Mouse (Mus musculus) MEL (cell line): ENCODE results near the gene Ffar2. TPM values are rescaled to one million over a fixed set of nuclear protein-coding genes. Genes with fewer than 3 reads are reported as not detected.

Source experiments
- DNase-seq: peaks from one replicate; pipeline ENCODE4 v3.0.0; 2011; ENCODE audit warnings: low read depth, low spot score
- H3K27ac ChIP-seq: 2 replicates; pipeline ENCODE4 v1.5.1; 2012; ENCODE audit warnings: low read depth, mild to moderate bottlenecking, control low read depth, low read length, moderate library complexity; ENCODE audit not compliant: control insufficient read depth
- H3K27me3 ChIP-seq, 2 experiments: fragments of 150-350 bp in 1 of 2; sonication (generic) in 1 of 2; 2 replicates each; pipeline ENCODE4 v1.6.1; 2012; ENCODE audit warnings: low read length in 2 of 2, mild to moderate bottlenecking in 2 of 2, improper control_type of control experiment in 1 of 2, moderate library complexity in 1 of 2; ENCODE audit not compliant: insufficient read depth in 2 of 2, control insufficient read depth in 1 of 2
- H3K36me3 ChIP-seq, 2 experiments: 2 replicates each; pipeline ENCODE4 v1.6.1; 2012 to 2014; ENCODE audit warnings: low read length in 2 of 2, improper control_type of control experiment in 1 of 2, inconsistent platforms in 1 of 2, mild to moderate bottlenecking in 1 of 2; ENCODE audit not compliant: insufficient read depth in 2 of 2, control insufficient read depth in 1 of 2
- H3K4me1 ChIP-seq, 2 experiments: fragments of 150-350 bp in 1 of 2; sonication (generic) in 1 of 2; 2 replicates each; pipeline ENCODE4 v1.6.1; 2012; ENCODE audit warnings: low read length in 2 of 2, improper control_type of control experiment in 1 of 2, mild to moderate bottlenecking in 1 of 2; ENCODE audit not compliant: insufficient read depth in 2 of 2, control insufficient read depth in 1 of 2
- H3K4me3 ChIP-seq, 2 experiments: fragments of 150-350 bp in 1 of 2; sonication (generic) in 1 of 2; 2 replicates each; pipeline ENCODE4 v1.5.1; 2012; ENCODE audit warnings: low read depth in 2 of 2, low read length in 2 of 2, mild to moderate bottlenecking in 2 of 2, moderate library complexity in 2 of 2, control low read depth in 1 of 2, improper control_type of control experiment in 1 of 2; ENCODE audit not compliant: control insufficient read depth in 1 of 2, insufficient read depth in 1 of 2
- H3K79me2 ChIP-seq: 2 replicates; pipeline ENCODE4 v1.6.1; 2012; ENCODE audit warnings: mild to moderate bottlenecking, low read length, moderate library complexity; ENCODE audit not compliant: control insufficient read depth, poor library complexity, insufficient read depth
- H3K9ac ChIP-seq: 2 replicates; pipeline ENCODE4 v1.6.1; 2012; ENCODE audit warnings: low read depth, mild to moderate bottlenecking, control low read depth, low read length, moderate library complexity; ENCODE audit not compliant: control insufficient read depth, poor library complexity, severe bottlenecking
- H3K9me3 ChIP-seq: fragments of 150-350 bp; sonication (generic); replicated peaks from 2 replicates; pipeline ENCODE4 v1.6.1; 2012; ENCODE audit warnings: mild to moderate bottlenecking, low read length, improper control_type of control experiment, moderate library complexity; ENCODE audit not compliant: insufficient read depth
- CHD1 ChIP-seq: IDR thresholded peaks from 2 replicates; pipeline ENCODE4 v1.6.1; 2012; ENCODE audit warnings: low read depth, mild to moderate bottlenecking, inconsistent platforms, low read length, improper control_type of control experiment
- CHD2 ChIP-seq: IDR thresholded peaks from 2 replicates; pipeline ENCODE4 v1.6.1; 2011; ENCODE audit warnings: low read length, improper control_type of control experiment
- CTCF ChIP-seq, 3 experiments: IDR thresholded peaks in 2 of 3; conservative IDR thresholded peaks in 1 of 3; 2 replicates each; pipeline ENCODE4 v1.5.1; 2011 to 2012; ENCODE audit warnings: low read length in 3 of 3, low read depth in 2 of 3, mild to moderate bottlenecking in 2 of 3, improper control_type of control experiment in 1 of 3, inconsistent platforms in 1 of 3, mixed read lengths in 1 of 3, moderate library complexity in 1 of 3; ENCODE audit not compliant: control insufficient read depth in 1 of 3, insufficient read depth in 1 of 3, poor library complexity in 1 of 3, severe bottlenecking in 1 of 3
- E2F4 ChIP-seq: IDR thresholded peaks from 2 replicates; pipeline ENCODE4 v1.6.1; 2011; ENCODE audit warnings: low read depth, low read length, improper control_type of control experiment, borderline replicate concordance
- ETS1 ChIP-seq: IDR thresholded peaks from 2 replicates; pipeline ENCODE4 v1.6.1; 2012; ENCODE audit warnings: low read depth, mild to moderate bottlenecking, inconsistent platforms, low read length, improper control_type of control experiment, moderate library complexity
- GABPA ChIP-seq: IDR thresholded peaks from 2 replicates; pipeline ENCODE4 v1.6.1; 2012; ENCODE audit warnings: low read depth, mild to moderate bottlenecking, inconsistent platforms, low read length, improper control_type of control experiment, moderate library complexity
- GATA1 ChIP-seq: IDR thresholded peaks from 2 replicates; pipeline ENCODE4 v1.6.1; 2011; ENCODE audit warnings: low read depth, low read length, improper control_type of control experiment
- JUND ChIP-seq: IDR thresholded peaks from 2 replicates; pipeline ENCODE4 v1.6.1; 2011; ENCODE audit warnings: low read depth, mild to moderate bottlenecking, improper control_type of control experiment, low read length
- KAT2A ChIP-seq: conservative IDR thresholded peaks from 2 replicates; pipeline ENCODE4 v1.6.1; 2012; ENCODE audit warnings: low read depth, low read length, improper control_type of control experiment, inconsistent platforms
- MEF2A ChIP-seq: IDR thresholded peaks from 2 replicates; pipeline ENCODE4 v1.6.1; 2014; ENCODE audit warnings: low read depth, mild to moderate bottlenecking, inconsistent platforms, low read length, improper control_type of control experiment; ENCODE audit not compliant: poor library complexity, insufficient replicate concordance, severe bottlenecking; ENCODE audit errors: extremely low read depth
- MYB ChIP-seq: IDR thresholded peaks from 2 replicates; pipeline ENCODE4 v1.6.1; 2011; ENCODE audit warnings: mild to moderate bottlenecking, low read depth, low read length, improper control_type of control experiment
- POLR2A ChIP-seq, 2 experiments: IDR thresholded peaks; 2 replicates each; pipeline ENCODE4 v1.6.1; 2011 to 2012; ENCODE audit warnings: low read length in 2 of 2, mild to moderate bottlenecking in 2 of 2, control low read depth in 1 of 2, improper control_type of control experiment in 1 of 2, low read depth in 1 of 2, moderate library complexity in 1 of 2; ENCODE audit not compliant: control insufficient read depth in 1 of 2, insufficient read depth in 1 of 2, poor library complexity in 1 of 2
- POLR2AphosphoS5 ChIP-seq: IDR thresholded peaks from 2 replicates; pipeline ENCODE4 v1.6.1; 2012; ENCODE audit warnings: low read depth, borderline replicate concordance, mild to moderate bottlenecking, inconsistent platforms, low read length, moderate library complexity, mixed read lengths
- RAD21 ChIP-seq: IDR thresholded peaks from 2 replicates; pipeline ENCODE4 v1.6.1; 2011; ENCODE audit warnings: mild to moderate bottlenecking, low read depth, low read length, improper control_type of control experiment
- SMC3 ChIP-seq: IDR thresholded peaks from 2 replicates; pipeline ENCODE4 v1.6.1; 2011; ENCODE audit warnings: low read depth, low read length, improper control_type of control experiment
- TBP ChIP-seq: IDR thresholded peaks from 2 replicates; pipeline ENCODE4 v1.8.0; 2011; ENCODE audit warnings: low read depth, low read length, improper control_type of control experiment
- USF1 ChIP-seq: IDR thresholded peaks from 2 replicates; pipeline ENCODE4 v1.6.1; 2014; ENCODE audit warnings: low read depth, mild to moderate bottlenecking, inconsistent platforms, low read length, improper control_type of control experiment, moderate library complexity
- ZC3H11A ChIP-seq: IDR thresholded peaks from 2 replicates; pipeline ENCODE4 v1.6.1; 2012; ENCODE audit warnings: low read depth, mild to moderate bottlenecking, inconsistent platforms, low read length, improper control_type of control experiment
- ZMIZ1 ChIP-seq: IDR thresholded peaks from 2 replicates; pipeline ENCODE4 v1.6.1; 2012; ENCODE audit warnings: low read depth, mild to moderate bottlenecking, inconsistent platforms, low read length, improper control_type of control experiment, moderate library complexity
- polyA plus RNA-seq, 2 experiments: library from polyadenylated mRNA; stranded (reverse) in 1 of 2; unstranded in 1 of 2; fragments of >175 nt in 1 of 2; fragments of >200 nt in 1 of 2; gene quantifications; 2 replicates each; pipeline versions ENCODE4 v1.2.1 to v1.2.4; 2012; ENCODE audit warnings: low replicate concordance in 2 of 2, low read depth in 1 of 2; ENCODE audit not compliant: insufficient read length in 2 of 2, insufficient read depth in 1 of 2, missing spikeins in 1 of 2
- total RNA-seq: library from RNA; depleted of rRNA; stranded (reverse); fragments of 300-350 nt; gene quantifications from 2 replicates; pipeline ENCODE4 v1.2.3, GENCODE M21; 2012

Ffar2 gene
- total and polyA plus RNA-seq, 3 experiments, result 0.04 TPM; not detected in 2

- Histone ChIP-seq H3K9me3 (no peaks in the 10 kb centered on the region), H3K9ac (peak overlapping the region; percentile 58), H3K79me2 (no peaks in the 10 kb centered on the region), H3K4me1 (peaks cover 0 to 5% of the 10 kb centered on the region in 2 experiments; a peak in 1 of 4 replicates), H3K27ac (no peak overlapping the region), H3K4me3 (peak overlapping the region; percentile 16 to 25; a peak in 3 of 4 replicates), H3K27me3 (peaks cover 0 to 5% of the 10 kb centered on the region in 2 experiments; a peak in 3 of 4 replicates), H3K36me3 (no peaks in the 10 kb centered on the region)
- TF ChIP-seq SMC3 (peak; percentile 89), MEF2A (no peak), POLR2A (IDR thresholded peaks at IDR 0.05; ENCODE audit: control insufficient read depth in 1 of 2, insufficient read depth in 1 of 2, low read depth in 1 of 2, low read length in 2 of 2, poor library complexity in 1 of 2) (no peak), RAD21 (peak; percentile 53), CTCF (IDR thresholded peaks at IDR 0.05 in 2 of 3, conservative IDR thresholded peaks at IDR 0.05 in 1 of 3; ENCODE audit: control insufficient read depth in 1 of 3, insufficient read depth in 1 of 3, low read depth in 2 of 3, low read length in 3 of 3, poor library complexity in 1 of 3, severe bottlenecking in 1 of 3) (peak; percentile 72 to 82 (median 77)), JUND (no peak), ZC3H11A (peak; percentile 46)
- DNase-seq, result peak; percentile 67
Measured at GRCm38 (mm10) chr7:30781792-30782191, 41.8 kb downstream of the Ffar2 start.

- Histone ChIP-seq H3K4me3 (no peak overlapping the region), H3K9ac (no peak overlapping the region), H3K79me2 (no peaks in the 10 kb centered on the region), H3K9me3 (no peaks in the 10 kb centered on the region), H3K27ac (no peak overlapping the region), H3K36me3 (no peaks in the 10 kb centered on the region), H3K4me1 (peaks cover 0 to 5% of the 10 kb centered on the region in 2 experiments; a peak in 1 of 4 replicates), H3K27me3 (no peaks in the 10 kb centered on the region)
- TF ChIP-seq GATA1, result no peak
- no peak for TF ChIP-seq E2F4
- TF ChIP-seq KAT2A, result no peak
- no peak for TF ChIP-seq CHD2
- no peak for TF ChIP-seq USF1
- no peak for TF ChIP-seq JUND
- no peak for DNase-seq
Measured at GRCm38 (mm10) chr7:30777911-30778310, 45.7 kb downstream of the Ffar2 start.

- no peak for DNase-seq
- Histone ChIP-seq H3K4me3 (no peak overlapping the region), H3K9ac (no peak overlapping the region), H3K27me3 (no peaks in the 10 kb centered on the region), H3K27ac (no peak overlapping the region), H3K9me3 (no peaks in the 10 kb centered on the region), H3K79me2 (no peaks in the 10 kb centered on the region), H3K4me1 (peaks cover 0 to 5% of the 10 kb centered on the region in 2 experiments; a peak in 1 of 4 replicates)
- TF ChIP-seq MYB (no peak), CHD1 (no peak), POLR2AphosphoS5 (no peak), GABPA (no peak), MEF2A (no peak), TBP (no peak), POLR2A (IDR thresholded peaks at IDR 0.05; ENCODE audit: control insufficient read depth in 1 of 2, insufficient read depth in 1 of 2, low read depth in 1 of 2, low read length in 2 of 2, poor library complexity in 1 of 2) (no peak), USF1 (no peak), ZMIZ1 (no peak), ETS1 (no peak), CHD2 (no peak)
- TF ChIP-seq, all 39 proteins: peak for 0
- H3K36me3 ChIP-seq, result no peaks in the 10 kb centered on the region
Measured at GRCm38 (mm10) chr7:30777081-30777579, 46.4 kb downstream of the Ffar2 start.
